Mouse (Mus musculus) forebrain, embryonic 16.5 days (tissue): ENCODE measurements around the gene Ccdc106. TPM values are rescaled to one million over a fixed set of nuclear protein-coding genes. Genes with fewer than 3 reads are reported as not detected.

ENCODE experiments used
- ATAC-seq: fragments of 200-750 bp; cut with Nextera tagmentation; 2 replicates; pipeline ENCODE4 v1.8.0; 2017; ENCODE audit warnings: mild to moderate bottlenecking, moderate library complexity
- H3K27ac ChIP-seq: fragments of 300-500 bp; sonication (generic); 2 replicates; pipeline ENCODE4 v1.5.1; 2014; ENCODE audit warnings: low read length, control low read depth
- H3K27me3 ChIP-seq: fragments of 300-500 bp; sonication (generic); replicated peaks from 2 replicates; pipeline ENCODE4 v1.6.1; 2014; ENCODE audit warnings: low read length; ENCODE audit not compliant: control insufficient read depth, insufficient read depth
- H3K36me3 ChIP-seq: fragments of 300-500 bp; sonication (generic); 2 replicates; pipeline ENCODE4 v1.6.1; 2014; ENCODE audit not compliant: control insufficient read depth, insufficient read depth
- H3K4me1 ChIP-seq: fragments of 300-500 bp; sonication (generic); replicated peaks from 2 replicates; pipeline ENCODE4 v1.6.1; 2014; ENCODE audit warnings: low read length; ENCODE audit not compliant: control insufficient read depth, insufficient read depth
- H3K4me2 ChIP-seq: fragments of 300-500 bp; sonication (generic); 2 replicates; pipeline ENCODE4 v1.6.1; 2014; ENCODE audit warnings: mild to moderate bottlenecking, low read length, control low read depth
- H3K4me3 ChIP-seq: fragments of 300-500 bp; sonication (generic); replicated peaks from 2 replicates; pipeline ENCODE4 v1.5.1; 2014; ENCODE audit warnings: mild to moderate bottlenecking, low read length, control low read depth
- H3K9ac ChIP-seq: fragments of 300-500 bp; sonication (generic); replicated peaks from 2 replicates; pipeline ENCODE4 v1.6.1; 2014; ENCODE audit warnings: low read depth, low read length, control low read depth
- H3K9me3 ChIP-seq: fragments of 300-500 bp; sonication (generic); 2 replicates; pipeline ENCODE4 v1.6.1; 2016; ENCODE audit warnings: low read length; ENCODE audit not compliant: control insufficient read depth
- WGBS: fragments of 180-500 bp; shearing (Covaris S2); extraction: QIAGEN DNeasy Blood & Tissue Kit; methylation state at CpG from one replicate; pipeline ENCODE4 v1.1.7; 2014; 5-methylcytosine and 5-hydroxymethylcytosine counted together
- polyA plus RNA-seq: library from polyadenylated mRNA; unstranded; fragments of >200 nt; fragmentation: Nextera tagmentation; extraction: Ambion mirVana; gene quantifications from 2 replicates; pipeline ENCODE4 v1.2.1, GENCODE M21; 2015

The Ccdc106 gene
- polyA plus RNA-seq, 1 experiment from 2014 or later, result 59.1 TPM

- Histone ChIP-seq H3K9me3 (no peaks in the 10 kb centered on the region), H3K4me1 (peaks cover 21% of the 10 kb centered on the region), H3K27me3 (no peaks in the 10 kb centered on the region), H3K9ac (peak overlapping the region; percentile 96), H3K27ac (no peak overlapping the region), H3K4me3 (peak overlapping the region; percentile 89), H3K36me3 (peaks cover 19% of the 10 kb centered on the region), H3K4me2 (peak overlapping the region; percentile 90)
- 68% methylated on average over 6 of the region's 6 CpGs for WGBS
- no peak for ATAC-seq
Measured at GRCm38 (mm10) chr7:5081241-5081640, 60.9 kb downstream of the Ccdc106 start.

GRCm38 (mm10) chr7:5081939-5082338 lies 61.6 kb downstream of the Ccdc106 start:
- H3K36me3 ChIP-seq, result peaks cover 13% of the 10 kb centered on the region; the same call in 1 of the 2 replicates
- peaks cover 21% of the 10 kb centered on the region for H3K4me1 ChIP-seq
- no peak for ATAC-seq
- H3K4me2 ChIP-seq, result no peak overlapping the region
- H3K27ac ChIP-seq, result no peak overlapping the region
- 100% methylated on average over 2 of the region's 2 CpGs for WGBS
- H3K9me3 ChIP-seq, result no peaks in the 10 kb centered on the region
- H3K9ac ChIP-seq, result no peak overlapping the region
- no peak overlapping the region for H3K4me3 ChIP-seq
- no peaks in the 10 kb centered on the region for H3K27me3 ChIP-seq

- no peaks in the 10 kb centered on the region for H3K27me3 ChIP-seq
- H3K36me3 ChIP-seq, result peaks cover 11% of the 10 kb centered on the region; the same call in 1 of the 2 replicates
- H3K9ac ChIP-seq, result no peak overlapping the region
- H3K4me3 ChIP-seq, result no peak overlapping the region
- WGBS, result 94% methylated on average over 18 of the region's 18 CpGs
- H3K4me1 ChIP-seq, result peaks cover 21% of the 10 kb centered on the region
- no peak for ATAC-seq
- no peak overlapping the region for H3K4me2 ChIP-seq
- no peaks in the 10 kb centered on the region for H3K9me3 ChIP-seq
- H3K27ac ChIP-seq, result no peak overlapping the region
Measured at GRCm38 (mm10) chr7:5083325-5084105, 63.2 kb downstream of the Ccdc106 start.

DNA sequence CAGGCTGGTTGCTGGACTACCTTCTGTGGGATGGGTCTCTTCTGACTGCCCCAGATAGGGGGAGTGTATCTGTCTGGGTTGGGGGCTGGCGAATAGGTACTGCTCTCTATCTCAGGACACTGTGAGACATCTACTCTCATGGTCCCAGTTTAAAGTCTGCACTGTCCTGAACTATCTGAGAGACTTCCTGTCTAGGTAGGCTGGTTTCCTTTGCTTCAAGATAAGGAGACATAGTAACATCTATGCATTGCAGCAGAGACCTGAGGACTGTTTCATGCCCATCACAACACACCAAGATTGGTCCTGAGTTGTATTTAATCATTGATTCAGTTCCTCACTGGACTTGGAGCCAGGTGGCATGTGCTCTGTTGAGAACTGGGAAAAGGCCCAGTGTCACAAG lies 65.2 kb downstream of the Ccdc106 start:
- ATAC-seq, result no peak
- no peak overlapping the region for H3K4me2 ChIP-seq
- H3K27me3 ChIP-seq, result no peaks in the 10 kb centered on the region
- H3K9ac ChIP-seq, result no peak overlapping the region
- peaks cover 21% of the 10 kb centered on the region for H3K4me1 ChIP-seq
- 91% methylated on average over 1 of the region's 1 CpGs for WGBS
- H3K4me3 ChIP-seq, result no peak overlapping the region
- H3K9me3 ChIP-seq, result no peaks in the 10 kb centered on the region
- peaks cover 11% of the 10 kb centered on the region for H3K36me3 ChIP-seq
- H3K27ac ChIP-seq, result no peak overlapping the region

- 80% methylated on average over 5 of the region's 5 CpGs for WGBS
- Histone ChIP-seq H3K27me3 (no peaks in the 10 kb centered on the region), H3K9me3 (no peaks in the 10 kb centered on the region), H3K4me3 (no peak overlapping the region), H3K4me1 (peaks cover 6% of the 10 kb centered on the region), H3K36me3 (peaks cover 11% of the 10 kb centered on the region), H3K4me2 (no peak overlapping the region), H3K9ac (no peak overlapping the region), H3K27ac (no peak overlapping the region)
- no peak for ATAC-seq
Measured at GRCm38 (mm10) chr7:5086921-5087440, 66.6 kb downstream of the Ccdc106 start.

GRCm38 (mm10) chr7:5087886-5088285 lies 67.5 kb downstream of the Ccdc106 start:
- peaks cover 11% of the 10 kb centered on the region for H3K36me3 ChIP-seq
- no peak overlapping the region for H3K4me2 ChIP-seq
- no peaks in the 10 kb centered on the region for H3K9me3 ChIP-seq
- 86% methylated on average over 4 of the region's 4 CpGs for WGBS
- no peak overlapping the region for H3K9ac ChIP-seq
- H3K27me3 ChIP-seq, result no peaks in the 10 kb centered on the region
- H3K27ac ChIP-seq, result no peak overlapping the region
- ATAC-seq, result no peak
- H3K4me1 ChIP-seq, result 0 out of 2 replicates have a peak, but pooled peaks cover 2% of the 10 kb centered on the region
- H3K4me3 ChIP-seq, result no peak overlapping the region

GRCm38 (mm10) chr7:5089853-5090252 lies 69.5 kb downstream of the Ccdc106 start:
- no peak overlapping the region for H3K4me2 ChIP-seq
- 97% methylated on average over 15 of the region's 15 CpGs for WGBS
- no peak overlapping the region for H3K9ac ChIP-seq
- H3K36me3 ChIP-seq, result peaks cover 14% of the 10 kb centered on the region
- no peaks in the 10 kb centered on the region for H3K9me3 ChIP-seq
- ATAC-seq, result no peak
- H3K4me3 ChIP-seq, result no peak overlapping the region
- no peaks in the 10 kb centered on the region for H3K27me3 ChIP-seq
- H3K4me1 ChIP-seq, result no peaks in the 10 kb centered on the region
- no peak overlapping the region for H3K27ac ChIP-seq

DNA sequence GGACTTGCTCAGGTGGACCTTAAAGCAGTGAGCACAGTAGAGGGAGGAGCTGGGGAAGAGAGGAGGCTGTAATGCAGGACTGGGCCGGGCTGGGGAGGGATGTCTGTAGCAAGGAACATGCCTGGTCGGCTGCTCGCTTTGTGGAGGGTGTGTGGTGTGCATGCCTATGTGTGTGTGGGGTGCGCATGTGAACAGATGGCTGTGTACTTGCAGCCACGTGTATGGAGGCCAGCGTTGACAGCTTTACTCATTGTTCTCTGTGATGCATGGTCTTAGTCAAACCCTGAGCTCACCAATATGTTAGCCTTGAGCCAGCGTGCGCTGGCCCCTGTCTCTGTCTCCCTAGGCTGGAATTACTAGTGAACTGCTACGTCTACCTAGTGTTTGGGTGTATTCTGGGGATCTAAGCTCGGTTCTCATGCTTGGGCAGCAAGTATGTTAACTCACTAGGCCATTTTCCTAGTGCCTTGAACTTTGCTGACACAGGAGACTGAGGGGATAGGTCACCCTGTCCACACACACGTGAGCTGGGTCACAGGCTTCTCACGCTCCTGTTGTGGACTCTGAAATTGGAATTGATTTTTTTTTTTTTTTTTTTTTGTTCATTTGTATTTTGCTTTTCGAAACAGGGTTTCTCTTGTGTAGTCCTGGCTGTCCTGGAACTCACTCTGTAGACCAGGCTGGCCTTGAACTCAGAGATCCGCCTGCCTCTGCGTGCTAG lies 70.8 kb downstream of the Ccdc106 start:
- no peaks in the 10 kb centered on the region for H3K9me3 ChIP-seq
- no peaks in the 10 kb centered on the region for H3K27me3 ChIP-seq
- no peak overlapping the region for H3K4me2 ChIP-seq
- no peaks in the 10 kb centered on the region for H3K4me1 ChIP-seq
- H3K36me3 ChIP-seq, result peaks cover 17% of the 10 kb centered on the region
- H3K9ac ChIP-seq, result no peak overlapping the region
- H3K27ac ChIP-seq, result no peak overlapping the region
- no peak overlapping the region for H3K4me3 ChIP-seq
- ATAC-seq, result no peak
- 88% methylated on average over 15 of the region's 15 CpGs for WGBS

GRCm38 (mm10) chr7:5092381-5092780 lies 72.0 kb downstream of the Ccdc106 start:
- Histone ChIP-seq H3K9ac (no peak overlapping the region), H3K9me3 (no peaks in the 10 kb centered on the region), H3K4me3 (no peak overlapping the region), H3K27me3 (no peaks in the 10 kb centered on the region), H3K4me1 (no peaks in the 10 kb centered on the region), H3K4me2 (no peak overlapping the region), H3K36me3 (peaks cover 19% of the 10 kb centered on the region), H3K27ac (no peak overlapping the region)
- WGBS, result 83% methylated on average over 6 of the region's 6 CpGs
- ATAC-seq, result no peak
